In the genomic region with DNA sequence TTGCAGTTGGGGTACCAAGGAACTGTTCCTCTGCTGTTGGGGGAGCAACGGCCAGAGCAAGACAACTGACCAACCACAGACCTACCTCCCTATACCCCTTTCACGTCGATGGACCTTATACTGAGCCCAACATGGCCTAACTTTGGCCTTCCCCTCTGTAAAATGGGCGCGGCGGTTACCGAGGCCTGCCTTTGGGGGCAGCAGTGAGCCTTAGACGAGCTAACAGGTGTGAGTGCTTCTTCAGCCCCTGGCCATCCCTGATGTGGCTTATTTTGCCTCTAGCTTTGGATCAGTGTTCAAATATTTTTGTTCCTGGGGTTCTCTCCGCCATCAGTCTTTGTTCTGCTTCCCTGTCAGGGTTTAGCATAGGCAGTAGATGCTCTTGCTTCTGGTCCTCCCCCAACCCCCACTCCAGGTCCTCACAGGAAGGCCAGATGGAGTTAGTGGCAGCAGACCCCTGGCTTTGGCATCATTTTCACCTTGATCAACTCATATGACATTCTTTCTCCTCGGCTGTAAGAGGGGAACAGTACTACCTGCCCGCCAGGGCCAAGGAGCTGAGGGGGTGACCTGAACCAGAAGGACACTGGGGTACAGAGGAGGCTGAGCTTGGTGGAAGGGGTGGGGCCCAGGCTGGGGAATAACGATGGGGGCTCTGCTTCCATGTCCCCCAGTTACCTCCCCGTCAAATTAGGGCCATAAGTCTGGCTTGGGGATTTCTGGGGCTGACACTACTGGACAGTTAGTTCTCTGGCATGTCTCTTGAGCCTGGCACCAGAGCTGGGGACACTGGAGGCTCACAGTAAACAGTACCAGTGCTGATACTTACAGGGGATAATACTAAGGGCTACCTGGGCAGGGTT, we compare ENCODE assay signal across 14 mouse cellular contexts. TPM values are rescaled to one million over a fixed set of nuclear protein-coding genes. Genes with fewer than 3 reads are reported as not detected.
DNase-seq lines count a peak whose midpoint lies in the region; ATAC-seq and TF ChIP-seq lines count a peak whose summit lies in the region.
"Had no signal": no experiment of that assay in that cellular context is flagged by ENCODE, and none has a peak within 500 bp of the region (broad histone marks: within the 10 kb centered on the region; RNA-seq: fewer than 3 reads in every experiment).

No protein-coding gene starts in this region.

- TF ChIP-seq CTCF in gastrocnemius, adult 2 months (IDR thresholded peaks at IDR 0.05): peak; percentile 46
- TF ChIP-seq CTCF in midbrain, postnatal 0 days (IDR thresholded peaks at IDR 0.05): peak; percentile 51
- peak; percentile 37; the same call in 1 of the 2 replicates for TF ChIP-seq CTCF in small intestine, adult 2 months (IDR thresholded peaks at IDR 0.05; ENCODE audit: extremely low read depth, insufficient read length, insufficient replicate concordance, low read depth, low read length)

- H3K4me3 ChIP-seq in gastrocnemius, adult 2 months: no peak overlapping the region
- no peak overlapping the region for H3K4me3 ChIP-seq in midbrain, postnatal 0 days (ENCODE audit: low read depth, low read length)
- H3K4me3 ChIP-seq in midbrain, embryonic 13.5 days (replicated peaks): no peak overlapping the region
- no peak overlapping the region for H3K4me3 ChIP-seq in small intestine, adult 2 months (ENCODE audit: low read depth, low read length)
- no peak overlapping the region for H3K4me3 ChIP-seq in midbrain, embryonic 16.5 days (ENCODE audit: low read depth, low read length)
- H3K4me3 ChIP-seq: forebrain, embryonic 13.5 days; limb, embryonic 13.5 days had no signal

- no peaks in the 10 kb centered on the region for H3K9me3 ChIP-seq in midbrain, postnatal 0 days (ENCODE audit: low read length)
- no peaks in the 10 kb centered on the region for H3K9me3 ChIP-seq in midbrain, embryonic 13.5 days
- H3K9me3 ChIP-seq in midbrain, embryonic 16.5 days (replicated peaks; ENCODE audit: control insufficient read depth, low read length, poor library complexity, severe bottlenecking): no peaks in the 10 kb centered on the region
- H3K9me3 ChIP-seq: forebrain, embryonic 13.5 days; limb, embryonic 13.5 days had no signal

- no peak for DNase-seq in gastrocnemius, adult 2 months
- DNase-seq in gastrocnemius, adult 8-10 months (ENCODE audit: low spot score in 2 of 2): no peak
- no peak for DNase-seq in midbrain, postnatal 0 days (ENCODE audit: low spot score)
- DNase-seq in cerebellum, adult 9-11 months: peak; percentile 71
- DNase-seq: kidney, postnatal 4 days; midbrain, embryonic 14.5 days had no signal

- no peak overlapping the region for H3K9ac ChIP-seq in midbrain, postnatal 0 days (replicated peaks; ENCODE audit: low read length, poor library complexity, severe bottlenecking)
- H3K9ac ChIP-seq in midbrain, embryonic 13.5 days (replicated peaks): no peak overlapping the region
- H3K9ac ChIP-seq in midbrain, embryonic 16.5 days (ENCODE audit: low read depth, low read length): no peak overlapping the region
- H3K9ac ChIP-seq: forebrain, embryonic 13.5 days; hindbrain, embryonic 14.5 days; limb, embryonic 13.5 days had no signal

- TF ChIP-seq POLR2A in small intestine, adult 2 months (IDR thresholded peaks at IDR 0.05; ENCODE audit: low read depth, low read length): no peak

- peaks cover 72% of the 10 kb centered on the region for H3K27me3 ChIP-seq in midbrain, postnatal 0 days (ENCODE audit: insufficient read depth, low read length)
- H3K27me3 ChIP-seq in midbrain, embryonic 13.5 days: peaks cover 97% of the 10 kb centered on the region
- peaks cover 61% of the 10 kb centered on the region for H3K27me3 ChIP-seq in small intestine, adult 2 months (ENCODE audit: control insufficient read depth, insufficient read depth, low read length)
- peaks cover 79% of the 10 kb centered on the region for H3K27me3 ChIP-seq in midbrain, embryonic 16.5 days (ENCODE audit: control insufficient read depth, insufficient read depth, low read depth, low read length)

- H3K36me3 ChIP-seq in midbrain, postnatal 0 days (ENCODE audit: insufficient read depth, low read length): no peaks in the 10 kb centered on the region
- no peaks in the 10 kb centered on the region for H3K36me3 ChIP-seq in midbrain, embryonic 13.5 days
- no peaks in the 10 kb centered on the region for H3K36me3 ChIP-seq in small intestine, adult 2 months (ENCODE audit: control insufficient read depth, insufficient read depth, low read length)
- H3K36me3 ChIP-seq in midbrain, embryonic 16.5 days (ENCODE audit: control insufficient read depth, insufficient read depth, low read length): no peaks in the 10 kb centered on the region
- H3K36me3 ChIP-seq: limb, embryonic 13.5 days had no signal

- no peak overlapping the region for H3K4me2 ChIP-seq in midbrain, postnatal 0 days (ENCODE audit: low read depth, low read length, poor library complexity, severe bottlenecking)
- no peak overlapping the region for H3K4me2 ChIP-seq in midbrain, embryonic 13.5 days (replicated peaks)
- H3K4me2 ChIP-seq in midbrain, embryonic 16.5 days (ENCODE audit: low read length): no peak overlapping the region
- H3K4me2 ChIP-seq: forebrain, embryonic 13.5 days; hindbrain, embryonic 14.5 days; limb, embryonic 13.5 days had no signal

- 23% methylated on average over 13 of the region's 13 CpGs for WGBS in midbrain, postnatal 0 days
- 19% methylated on average over 13 of the region's 13 CpGs for WGBS in midbrain, embryonic 13.5 days
- 24% methylated on average over 13 of the region's 13 CpGs for WGBS in small intestine, adult 2 months
- 22% methylated on average over 13 of the region's 13 CpGs for WGBS in midbrain, embryonic 16.5 days

- ATAC-seq in midbrain, postnatal 0 days (ENCODE audit: low FRiP score): no peak
- no peak for ATAC-seq in midbrain, embryonic 13.5 days
- ATAC-seq in midbrain, embryonic 16.5 days: no peak
- ATAC-seq in inflammation-experienced regulatory T-cells, adult 6 months: no peak
- ATAC-seq: forebrain, embryonic 13.5 days had no signal

- H3K27ac ChIP-seq in gastrocnemius, adult 2 months: no peak overlapping the region
- H3K27ac ChIP-seq in midbrain, postnatal 0 days (ENCODE audit: low read depth, low read length): no peak overlapping the region
- no peak overlapping the region for H3K27ac ChIP-seq in midbrain, embryonic 13.5 days
- no peak overlapping the region for H3K27ac ChIP-seq in small intestine, adult 2 months (ENCODE audit: insufficient read depth, low read depth, low read length)
- H3K27ac ChIP-seq in midbrain, embryonic 16.5 days (ENCODE audit: low read length): no peak overlapping the region
- H3K27ac ChIP-seq: hindbrain, embryonic 14.5 days; limb, embryonic 13.5 days had no signal

- intact Hi-C loops in gastrocnemius, adult 2 months (cut with DNase I): no loop called here

- 0 out of 2 replicates have a peak, but pooled peaks cover 3% of the 10 kb centered on the region for H3K4me1 ChIP-seq in midbrain, postnatal 0 days (ENCODE audit: insufficient read depth, low read length)
- H3K4me1 ChIP-seq in midbrain, embryonic 13.5 days (replicated peaks): peaks cover 40% of the 10 kb centered on the region
- peaks cover 9% of the 10 kb centered on the region for H3K4me1 ChIP-seq in small intestine, adult 2 months (ENCODE audit: control insufficient read depth, insufficient read depth, insufficient read length, low read length)
- H3K4me1 ChIP-seq in midbrain, embryonic 16.5 days (ENCODE audit: control insufficient read depth, insufficient read depth, low read length): peaks cover 14% of the 10 kb centered on the region

RNA-seq across cellular contexts. Expression of a gene that starts 7.0 kb away (rescaled TPM):
- not detected for total RNA-seq in gastrocnemius, adult 2 months (2021)
- not detected for total RNA-seq in gastrocnemius, adult 8-10 months (2022)
- total RNA-seq in midbrain, postnatal 0 days (2014; rRNA removed): 11.6 and 24.4 TPM in 2 replicates
- 2.1 and 3.3 TPM in 2 replicates for polyA plus RNA-seq in midbrain, postnatal 0 days (2015; fragmentation: Nextera tagmentation; extraction: Ambion mirVana)
- polyA plus RNA-seq in midbrain, embryonic 13.5 days (2015; fragmentation: Nextera tagmentation; extraction: Ambion mirVana): 6.7 and 9.3 TPM in 2 replicates
- 0.11 and 0.13 TPM in 2 replicates for polyA plus RNA-seq in small intestine, adult 2 months (2012; rRNA removed)
- polyA plus RNA-seq in midbrain, embryonic 16.5 days (2015; fragmentation: Nextera tagmentation; extraction: Ambion mirVana): 4.5 and 5.6 TPM in 2 replicates
- not detected for polyA plus RNA-seq in inflammation-experienced regulatory T-cells, adult 6 months (2017; shearing (Covaris generic))
- polyA plus RNA-seq: limb, embryonic 13.5 days; stomach, embryonic 14.5 days had no signal

RNA-seq across cellular contexts. Expression of a gene that starts 11.7 kb away (rescaled TPM):
- total RNA-seq in gastrocnemius, adult 2 months (2021): not detected
- under 1 TPM in 3 of 4 experiments, not detected in 1; 0.27 to 0.90 (median 0.44) TPM for total RNA-seq in gastrocnemius, adult 8-10 months (2022)
- total RNA-seq in midbrain, postnatal 0 days (2014; rRNA removed): 1.8 and 5.0 TPM in 2 replicates
- 4.2 and 5.3 TPM in 2 replicates for polyA plus RNA-seq in midbrain, postnatal 0 days (2015; fragmentation: Nextera tagmentation; extraction: Ambion mirVana)
- polyA plus RNA-seq in midbrain, embryonic 13.5 days (2015; fragmentation: Nextera tagmentation; extraction: Ambion mirVana): 0.73 and 1.9 TPM in 2 replicates
- 86.8 and 270 TPM in 2 replicates for polyA plus RNA-seq in small intestine, adult 2 months (2012; rRNA removed)
- 2.4 and 2.9 TPM in 2 replicates for polyA plus RNA-seq in midbrain, embryonic 16.5 days (2015; fragmentation: Nextera tagmentation; extraction: Ambion mirVana)
- polyA plus RNA-seq in inflammation-experienced regulatory T-cells, adult 6 months (2017; shearing (Covaris generic)): not detected

RNA-seq across cellular contexts. Expression of a gene that starts 21.7 kb away (rescaled TPM):
- total RNA-seq in gastrocnemius, adult 2 months (2021): 10 to 100 TPM; 11.8 to 12.1 TPM
- total RNA-seq in gastrocnemius, adult 8-10 months (2022): 10 to 100 TPM; 12.0 to 18.2 (median 13.9) TPM
- total RNA-seq in midbrain, postnatal 0 days (2014; rRNA removed): 31.2 and 56.1 TPM in 2 replicates
- polyA plus RNA-seq in midbrain, postnatal 0 days (2015; fragmentation: Nextera tagmentation; extraction: Ambion mirVana): 23.8 and 28.2 TPM in 2 replicates
- 44.5 and 46.9 TPM in 2 replicates for polyA plus RNA-seq in midbrain, embryonic 13.5 days (2015; fragmentation: Nextera tagmentation; extraction: Ambion mirVana)
- 47.0 and 76.5 TPM in 2 replicates for polyA plus RNA-seq in small intestine, adult 2 months (2012; rRNA removed)
- 32.9 and 37.0 TPM in 2 replicates for polyA plus RNA-seq in midbrain, embryonic 16.5 days (2015; fragmentation: Nextera tagmentation; extraction: Ambion mirVana)
- 10 to 100 TPM; 38.5 to 42.1 (median 40.3) TPM for polyA plus RNA-seq in inflammation-experienced regulatory T-cells, adult 6 months (2017; shearing (Covaris generic))

RNA-seq across cellular contexts. Expression of a gene that starts 47.1 kb away (rescaled TPM):
- 1,000 to 10,000 TPM; 3,050 to 3,067 TPM for total RNA-seq in gastrocnemius, adult 2 months (2021)
- 1,000 to 10,000 TPM; 3,817 to 5,138 (median 4,616) TPM for total RNA-seq in gastrocnemius, adult 8-10 months (2022)
- not detected in 2 replicates for total RNA-seq in midbrain, postnatal 0 days (2014; rRNA removed)
- polyA plus RNA-seq in midbrain, postnatal 0 days (2015; fragmentation: Nextera tagmentation; extraction: Ambion mirVana): not detected in 2 replicates
- polyA plus RNA-seq in midbrain, embryonic 13.5 days (2015; fragmentation: Nextera tagmentation; extraction: Ambion mirVana): 0.23 and 0.28 TPM in 2 replicates
- 0.24 and 0.42 TPM in 2 replicates for polyA plus RNA-seq in small intestine, adult 2 months (2012; rRNA removed)
- polyA plus RNA-seq in midbrain, embryonic 16.5 days (2015; fragmentation: Nextera tagmentation; extraction: Ambion mirVana): 0.22 TPM in 1 of 2 replicates, not detected in the other
- not detected for polyA plus RNA-seq in inflammation-experienced regulatory T-cells, adult 6 months (2017; shearing (Covaris generic))
- polyA plus RNA-seq: hindbrain, embryonic 14.5 days; midbrain, embryonic 14.5 days had no signal

RNA-seq across cellular contexts. Expression of a gene that starts 49.8 kb away (rescaled TPM):
- total RNA-seq in gastrocnemius, adult 2 months (2021): 1 to 10 TPM; 1.8 to 5.9 TPM
- 1 to 10 TPM; 2.7 to 6.6 (median 3.8) TPM for total RNA-seq in gastrocnemius, adult 8-10 months (2022)
- total RNA-seq in midbrain, postnatal 0 days (2014; rRNA removed): 1.1 and 4.3 TPM in 2 replicates
- 3.4 and 3.9 TPM in 2 replicates for polyA plus RNA-seq in midbrain, postnatal 0 days (2015; fragmentation: Nextera tagmentation; extraction: Ambion mirVana)
- 0.23 TPM in 1 of 2 replicates, not detected in the other for polyA plus RNA-seq in midbrain, embryonic 13.5 days (2015; fragmentation: Nextera tagmentation; extraction: Ambion mirVana)
- not detected in 2 replicates for polyA plus RNA-seq in small intestine, adult 2 months (2012; rRNA removed)
- 1.5 and 1.7 TPM in 2 replicates for polyA plus RNA-seq in midbrain, embryonic 16.5 days (2015; fragmentation: Nextera tagmentation; extraction: Ambion mirVana)
- not detected for polyA plus RNA-seq in inflammation-experienced regulatory T-cells, adult 6 months (2017; shearing (Covaris generic))
- polyA plus RNA-seq: forebrain, embryonic 13.5 days; stomach, embryonic 14.5 days had no signal

Comparison
In these comparisons a context has a peak if more than half of its experiments do, and no peak if none do; other contexts are left out.
1. RNA of a gene that starts 11.7 kb away (polyA plus RNA-seq): 86.8 to 270 TPM in small intestine, adult 2 months; 4.2 to 5.3 TPM in midbrain, postnatal 0 days, 2.4 to 2.9 TPM in midbrain, embryonic 16.5 days, 0.73 to 1.9 TPM in midbrain, embryonic 13.5 days and not detected in inflammation-experienced regulatory T-cells, adult 6 months; every median in the first group is over 10 times any median in the second.
2. Peak in every context shown above with its lines, with median percentiles within 50 percentile points of each other: CTCF ChIP-seq.